ENCODE assay signal across 7 mouse cellular contexts in the genomic region with DNA sequence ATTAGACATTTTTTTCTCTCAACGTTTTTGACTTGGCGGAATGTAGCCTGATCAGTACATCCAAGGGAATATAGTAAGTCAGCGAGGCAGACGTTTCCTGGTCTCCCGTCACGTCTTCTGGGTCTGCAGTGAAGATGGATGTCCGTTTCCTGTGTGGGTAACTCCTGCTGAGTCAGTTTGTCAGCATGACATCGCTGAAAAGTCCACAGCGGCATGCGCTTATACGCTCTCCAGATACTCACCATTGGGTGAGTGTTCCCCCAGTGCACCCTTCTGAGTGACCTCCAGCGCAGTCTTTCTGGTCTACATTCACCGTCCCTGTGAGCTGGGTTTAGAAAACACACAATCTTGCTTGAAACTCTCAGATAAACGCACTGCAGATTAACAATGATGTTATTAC. TPM values are rescaled to one million over a fixed set of nuclear protein-coding genes. Genes with fewer than 3 reads are reported as not detected.
DNase-seq lines count a peak whose midpoint lies in the region; ATAC-seq and TF ChIP-seq lines count a peak whose summit lies in the region.

No protein-coding gene starts in this region.

- intact Hi-C loops in gastrocnemius, postnatal 36 days (cut with DNase I) = no loop called here

- no peak for DNase-seq in ES-E14 (ENCODE audit: low read depth, low spot score)
- peak; percentile 36 for DNase-seq in kidney, adult 9 months
- peak; percentile 43 to 48 for DNase-seq in lung, postnatal 4 days
- DNase-seq in gastrocnemius, postnatal 36 days = no peak
- no peak for DNase-seq in gastrocnemius, postnatal 25 days

- no peaks in the 10 kb centered on the region for H3K36me3 ChIP-seq in ES-E14 (ENCODE audit: control insufficient read depth, insufficient read depth, low read length, poor library complexity, severe bottlenecking)
- no peaks in the 10 kb centered on the region for H3K36me3 ChIP-seq in forebrain, embryonic 16.5 days (ENCODE audit: control insufficient read depth, insufficient read depth)

- H3K4me2 ChIP-seq in forebrain, embryonic 16.5 days (ENCODE audit: low read length) = no peak overlapping the region

- WGBS in forebrain, embryonic 16.5 days = 68% methylated on average over 14 of the region's 14 CpGs

- no peak overlapping the region for H3K9ac ChIP-seq in ES-E14 (ENCODE audit: insufficient read depth, low read depth, low read length, poor library complexity, severe bottlenecking)
- H3K9ac ChIP-seq in forebrain, embryonic 16.5 days (replicated peaks; ENCODE audit: low read depth, low read length) = no peak overlapping the region

- no peaks in the 10 kb centered on the region for H3K9me3 ChIP-seq in ES-E14 (ENCODE audit: control insufficient read depth, insufficient read depth, low read depth, low read length)
- no peaks in the 10 kb centered on the region for H3K9me3 ChIP-seq in forebrain, embryonic 16.5 days (ENCODE audit: control insufficient read depth, low read length)

- in situ Hi-C loops in ES-E14 (cut with MboI; ENCODE audit: low sequenced_read_pairs in 2 of 2, unreplicated experiment in 2 of 2) = no loop called here

- H3K27ac ChIP-seq in ES-E14 (ENCODE audit: insufficient read depth, low read depth, low read length, poor library complexity, severe bottlenecking) = peak overlapping the region; percentile 20
- no peak overlapping the region for H3K27ac ChIP-seq in forebrain, embryonic 16.5 days (ENCODE audit: low read length)

- H3K27me3 ChIP-seq in forebrain, embryonic 16.5 days (replicated peaks; ENCODE audit: control insufficient read depth, insufficient read depth, low read length) = no peaks in the 10 kb centered on the region

- peaks cover 5 to 14% of the 10 kb centered on the region in 2 experiments; a peak in 3 of 4 replicates for H3K4me1 ChIP-seq in ES-E14 (ENCODE audit: control insufficient read depth in 2 of 2, insufficient read depth in 2 of 2, low read length in 2 of 2, poor library complexity in 1 of 2)
- H3K4me1 ChIP-seq in forebrain, embryonic 16.5 days (replicated peaks; ENCODE audit: control insufficient read depth, insufficient read depth, low read length) = no peaks in the 10 kb centered on the region

- no peak overlapping the region for H3K4me3 ChIP-seq in ES-E14 (ENCODE audit: insufficient read depth in 1 of 2, low read depth in 1 of 2, low read length in 2 of 2, poor library complexity in 1 of 2, severe bottlenecking in 1 of 2)
- no peak overlapping the region for H3K4me3 ChIP-seq in forebrain, embryonic 16.5 days (replicated peaks; ENCODE audit: low read length)

- ATAC-seq in common myeloid progenitor, adult 5-6 weeks (replicated peaks; ENCODE audit: low read depth, poor library complexity, severe bottlenecking) = peak; percentile 76
- no peak for ATAC-seq in forebrain, embryonic 16.5 days

TF ChIP-seq in ES-E14, 5 proteins besides CTCF, POLR2A, EP300 and RAD21:
- TF ChIP-seq HCFC1 (IDR thresholded peaks at IDR 0.05; ENCODE audit: borderline replicate concordance, insufficient read depth, low read length) (no peak), MAFK (IDR thresholded peaks at IDR 0.05; ENCODE audit: insufficient read depth, low read depth, low read length) (peak; percentile 80; the same call in 1 of the 2 replicates), CHD2 (IDR thresholded peaks at IDR 0.05; ENCODE audit: low read depth, low read length) (no peak), ZC3H11A (IDR thresholded peaks at IDR 0.05; ENCODE audit: borderline replicate concordance, low read depth, low read length) (no peak)

RNA-seq across cellular contexts. Expression of gene Klf6, which starts 58.5 kb away (rescaled TPM):
- total RNA-seq in ES-E14 (2012; rRNA removed) = 36.0 and 53.8 TPM in 2 replicates
- total RNA-seq in common myeloid progenitor, adult 5-6 weeks (2017) = 103 and 107 TPM in 2 replicates
- 10 to 100 TPM; 19.3 to 32.5 TPM for total RNA-seq in gastrocnemius, postnatal 36 days (2021)
- total RNA-seq in gastrocnemius, postnatal 25 days (2021) = 10 to 100 TPM; 22.0 to 23.9 TPM
- 87.2 and 91.3 TPM in 2 replicates for polyA plus RNA-seq in forebrain, embryonic 16.5 days (2015; fragmentation: Nextera tagmentation; extraction: Ambion mirVana)

Comparison
In these comparisons a context has a peak if more than half of its experiments do, and no peak if none do; other contexts are left out.
1. DNase-seq: peak in kidney, adult 9 months (single experiment) and lung, postnatal 4 days (2 of 2); none in ES-E14 (single experiment), gastrocnemius, postnatal 36 days (0 of 2) and gastrocnemius, postnatal 25 days (single experiment).